Mouse (Mus musculus): ENCODE data around the gene Crp. TPM values are rescaled to one million over a fixed set of nuclear protein-coding genes. Genes with fewer than 3 reads are reported as not detected.

The Crp gene
- 0.20 TPM in 1 of 2 replicates, not detected in the other for polyA plus RNA-seq (2016; fragmentation: Nextera tagmentation; extraction: Ambion mirVana)

GRCm38 (mm10) chr1:172697844-172698243 is at the start of gene Crp:
TSS of gene Crp (plus strand) at chr1:172698055.
- no peak within 1 kb of the TSS for H3K4me3 ChIP-seq
- no peaks in the 10 kb centered on the region for H3K9me3 ChIP-seq
- no peaks in the 10 kb centered on the region for H3K36me3 ChIP-seq
- DNase-seq (ENCODE audit: low spot score): no peak
- H3K4me1 ChIP-seq: no peaks in the 10 kb centered on the region
- H3K27me3 ChIP-seq (ENCODE audit: insufficient read depth, poor library complexity, severe bottlenecking): no peaks in the 10 kb centered on the region
- WGBS: 79% methylated on average over 4 of the region's 4 CpGs
- H3K27ac ChIP-seq: no peak within 1 kb of the TSS

GRCm38 (mm10) chr1:172649396-172649795 is 48.5 kb upstream of the Crp start:
- Histone ChIP-seq H3K4me1 (peaks cover 14% of the 10 kb centered on the region), H3K4me3 (no peak overlapping the region), H3K9me3 (no peaks in the 10 kb centered on the region), H3K36me3 (no peaks in the 10 kb centered on the region), H3K27me3 (ENCODE audit: insufficient read depth, poor library complexity, severe bottlenecking) (no peaks in the 10 kb centered on the region), H3K27ac (peak overlapping the region; percentile 29; the same call in 1 of the 2 replicates)
- 42% methylated on average over 9 of the region's 9 CpGs for WGBS
- DNase-seq (ENCODE audit: low spot score): no peak

- Histone ChIP-seq H3K4me3 (no peak overlapping the region), H3K9me3 (no peaks in the 10 kb centered on the region), H3K4me1 (peaks cover 14% of the 10 kb centered on the region), H3K27me3 (ENCODE audit: insufficient read depth, poor library complexity, severe bottlenecking) (no peaks in the 10 kb centered on the region), H3K27ac (no peak overlapping the region), H3K36me3 (no peaks in the 10 kb centered on the region)
- DNase-seq (ENCODE audit: low spot score): no peak
- 52% methylated on average over 8 of the region's 8 CpGs for WGBS
Measured at GRCm38 (mm10) chr1:172650519-172651287, 47.2 kb upstream of the Crp start.

GRCm38 (mm10) chr1:172651288-172651987 is 46.4 kb upstream of the Crp start:
- DNase-seq (ENCODE audit: low spot score): no peak
- 79% methylated on average over 10 of the region's 10 CpGs for WGBS
- Histone ChIP-seq H3K36me3 (no peaks in the 10 kb centered on the region), H3K27ac (no peak overlapping the region), H3K27me3 (ENCODE audit: insufficient read depth, poor library complexity, severe bottlenecking) (no peaks in the 10 kb centered on the region), H3K9me3 (no peaks in the 10 kb centered on the region), H3K4me3 (no peak overlapping the region), H3K4me1 (peaks cover 14% of the 10 kb centered on the region)

- Histone ChIP-seq H3K36me3 (no peaks in the 10 kb centered on the region), H3K27ac (no peak overlapping the region), H3K4me1 (peaks cover 14% of the 10 kb centered on the region), H3K9me3 (no peaks in the 10 kb centered on the region), H3K4me3 (no peak overlapping the region), H3K27me3 (ENCODE audit: insufficient read depth, poor library complexity, severe bottlenecking) (no peaks in the 10 kb centered on the region)
- no peak for DNase-seq (ENCODE audit: low spot score)
- 64% methylated on average over 18 of the region's 18 CpGs for WGBS
Measured at GRCm38 (mm10) chr1:172652040-172652662, 45.7 kb upstream of the Crp start.

GRCm38 (mm10) chr1:172653900-172654299 is 44.0 kb upstream of the Crp start:
- Histone ChIP-seq H3K9me3 (no peaks in the 10 kb centered on the region), H3K27ac (no peak overlapping the region), H3K36me3 (no peaks in the 10 kb centered on the region), H3K4me3 (no peak overlapping the region), H3K27me3 (ENCODE audit: insufficient read depth, poor library complexity, severe bottlenecking) (no peaks in the 10 kb centered on the region), H3K4me1 (peaks cover 11% of the 10 kb centered on the region)
- no peak for DNase-seq (ENCODE audit: low spot score)
- 75% methylated on average over 6 of the region's 6 CpGs for WGBS

GRCm38 (mm10) chr1:172657266-172657665 is 40.6 kb upstream of the Crp start:
- 63% methylated on average over 3 of the region's 3 CpGs for WGBS

GRCm38 (mm10) chr1:172659688-172660087 is 38.2 kb upstream of the Crp start:
- WGBS: 79% methylated on average over 8 of the region's 8 CpGs
- H3K27me3 ChIP-seq (ENCODE audit: insufficient read depth, poor library complexity, severe bottlenecking): no peaks in the 10 kb centered on the region
- H3K4me1 ChIP-seq: no peaks in the 10 kb centered on the region
- no peak for DNase-seq (ENCODE audit: low spot score)
- no peak overlapping the region for H3K27ac ChIP-seq
- H3K36me3 ChIP-seq: no peaks in the 10 kb centered on the region
- H3K9me3 ChIP-seq: no peaks in the 10 kb centered on the region
- no peak overlapping the region for H3K4me3 ChIP-seq

More at GRCm38 (mm10) chr1:172657266-172657665, 40.6 kb upstream of the Crp start:
- H3K27ac ChIP-seq: no peak overlapping the region
- H3K36me3 ChIP-seq: no peaks in the 10 kb centered on the region
- DNase-seq (ENCODE audit: low spot score): no peak
- H3K4me1 ChIP-seq: 0 out of 2 replicates have a peak, but pooled peaks cover 2% of the 10 kb centered on the region
- no peaks in the 10 kb centered on the region for H3K27me3 ChIP-seq (ENCODE audit: insufficient read depth, poor library complexity, severe bottlenecking)
- H3K9me3 ChIP-seq: no peaks in the 10 kb centered on the region
- no peak overlapping the region for H3K4me3 ChIP-seq

- WGBS: 65% methylated on average over 2 of the region's 2 CpGs
- peak; percentile 39 for DNase-seq (ENCODE audit: low spot score)
- no peaks in the 10 kb centered on the region for H3K9me3 ChIP-seq
- no peaks in the 10 kb centered on the region for H3K27me3 ChIP-seq (ENCODE audit: insufficient read depth, poor library complexity, severe bottlenecking)
- no peaks in the 10 kb centered on the region for H3K36me3 ChIP-seq
- no peak overlapping the region for H3K4me3 ChIP-seq
- H3K4me1 ChIP-seq: no peaks in the 10 kb centered on the region
- H3K27ac ChIP-seq: no peak overlapping the region
Measured at GRCm38 (mm10) chr1:172665457-172665856, 32.4 kb upstream of the Crp start.

GRCm38 (mm10) chr1:172667597-172667996 is 30.3 kb upstream of the Crp start:
- no peak for DNase-seq (ENCODE audit: low spot score)
- Histone ChIP-seq H3K27me3 (ENCODE audit: insufficient read depth, poor library complexity, severe bottlenecking) (no peaks in the 10 kb centered on the region), H3K4me3 (no peak overlapping the region), H3K27ac (no peak overlapping the region), H3K4me1 (no peaks in the 10 kb centered on the region), H3K9me3 (no peaks in the 10 kb centered on the region), H3K36me3 (no peaks in the 10 kb centered on the region)
- 79% methylated on average over 6 of the region's 6 CpGs for WGBS

- Histone ChIP-seq H3K4me3 (no peak overlapping the region), H3K9me3 (no peaks in the 10 kb centered on the region), H3K4me1 (no peaks in the 10 kb centered on the region), H3K27ac (no peak overlapping the region), H3K27me3 (ENCODE audit: insufficient read depth, poor library complexity, severe bottlenecking) (no peaks in the 10 kb centered on the region), H3K36me3 (no peaks in the 10 kb centered on the region)
- 94% methylated on average over 1 of the region's 1 CpGs for whole genome bisulfite sequencing
- peak; percentile 53 for DNase-seq (ENCODE audit: low spot score)
Measured at GRCm38 (mm10) chr1:172670716-172671115, 27.1 kb upstream of the Crp start.

GRCm38 (mm10) chr1:172680742-172681141 is 17.1 kb upstream of the Crp start:
- Histone ChIP-seq H3K27me3 (ENCODE audit: insufficient read depth, poor library complexity, severe bottlenecking) (no peaks in the 10 kb centered on the region), H3K27ac (no peak overlapping the region), H3K36me3 (no peaks in the 10 kb centered on the region), H3K4me1 (no peaks in the 10 kb centered on the region), H3K9me3 (no peaks in the 10 kb centered on the region), H3K4me3 (no peak overlapping the region)
- 91% methylated on average over 4 of the region's 4 CpGs for WGBS
- no peak for DNase-seq (ENCODE audit: low spot score)

- H3K4me1 ChIP-seq: no peaks in the 10 kb centered on the region
Measured at GRCm38 (mm10) chr1:172683551-172683950, 14.3 kb upstream of the Crp start.

More at GRCm38 (mm10) chr1:172683551-172683950, 14.3 kb upstream of the Crp start:
- Histone ChIP-seq H3K27me3 (ENCODE audit: insufficient read depth, poor library complexity, severe bottlenecking) (no peaks in the 10 kb centered on the region), H3K27ac (no peak overlapping the region), H3K9me3 (no peaks in the 10 kb centered on the region), H3K4me3 (no peak overlapping the region), H3K36me3 (no peaks in the 10 kb centered on the region)
- no peak for DNase-seq (ENCODE audit: low spot score)
- WGBS: 75% methylated on average over 5 of the region's 5 CpGs
